Comparison of ENCODE assay signal across 9 mouse cellular contexts in genomic region chr16:97428026-97428425, GRCm38 (mm10). TPM values are rescaled to one million over a fixed set of nuclear protein-coding genes. Genes with fewer than 3 reads are reported as not detected.
"Had no signal": no experiment of that assay in that cellular context is flagged by ENCODE, and none has a peak within 500 bp of the region (broad histone marks: within the 10 kb centered on the region; RNA-seq: fewer than 3 reads in every experiment).

No protein-coding gene starts in this region.

- DNase-seq: lung, adult 2 months; lung, postnatal 14 days; lung, postnatal 36 days; right cerebral cortex, postnatal 14 days; spleen, adult 18-20 months; thymus, adult 2 months; thymus, postnatal 25 days; thymus, postnatal 4 days had no signal

RNA-seq across cellular contexts. Expression of gene Mx1, which starts 34.7 kb away (rescaled TPM):
- polyA plus RNA-seq: neural tube, embryonic 14.5 days had no signal
